Mouse (Mus musculus): Measurements from ENCODE around the gene AA467197. TPM values are rescaled to one million over a fixed set of nuclear protein-coding genes. Genes with fewer than 3 reads are reported as not detected.

AA467197 gene
- polyA plus RNA-seq, 1 experiment from 2014 or later: not detected

- Histone ChIP-seq H3K4me1 (ENCODE audit: control insufficient read depth, insufficient read depth, low read length) (no peaks in the 10 kb centered on the region), H3K27me3 (ENCODE audit: control insufficient read depth, insufficient read depth, low read length) (no peaks in the 10 kb centered on the region), H3K9ac (ENCODE audit: low read depth, low read length) (no peak overlapping the region), H3K9me3 (ENCODE audit: control insufficient read depth, low read length) (peaks cover 11% of the 10 kb centered on the region), H3K4me2 (replicated peaks; ENCODE audit: low read depth, low read length) (no peak overlapping the region), H3K27ac (ENCODE audit: low read depth, low read length) (no peak overlapping the region), H3K4me3 (ENCODE audit: low read length) (no peak overlapping the region), H3K36me3 (ENCODE audit: control insufficient read depth, insufficient read depth, low read length) (no peaks in the 10 kb centered on the region; the same call in 1 of the 2 replicates)
- 86% methylated on average over 5 of the region's 5 CpGs for whole genome bisulfite sequencing
- no peak for ATAC-seq (ENCODE audit: low FRiP score, low TSS enrichment)
Measured at GRCm38 (mm10) chr2:122681379-122682137, 44.8 kb downstream of the AA467197 start.

DNA sequence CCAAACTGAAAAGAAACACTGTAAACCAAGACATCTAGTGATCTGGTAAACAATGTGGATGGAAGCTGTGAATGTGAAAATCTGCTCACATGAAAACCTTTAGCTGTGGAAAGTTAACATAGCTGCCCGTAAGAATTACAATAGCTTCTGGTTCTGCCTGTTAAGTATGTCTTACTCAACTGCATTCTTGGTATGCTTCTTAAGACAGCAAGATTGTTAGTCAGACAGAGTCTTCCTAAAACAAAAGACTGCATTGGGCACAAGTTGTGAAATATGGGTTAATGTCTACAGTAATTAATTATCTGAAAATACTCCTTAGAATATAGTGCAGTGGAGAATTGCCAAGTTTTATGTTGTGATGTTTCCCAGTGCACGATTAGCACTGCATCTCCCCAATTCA lies 45.7 kb downstream of the AA467197 start:
- WGBS: 78% methylated on average over 2 of the region's 2 CpGs
- Histone ChIP-seq H3K4me1 (ENCODE audit: control insufficient read depth, insufficient read depth, low read length) (no peaks in the 10 kb centered on the region), H3K9me3 (ENCODE audit: control insufficient read depth, low read length) (peaks cover 11% of the 10 kb centered on the region), H3K4me2 (replicated peaks; ENCODE audit: low read depth, low read length) (no peak overlapping the region), H3K36me3 (ENCODE audit: control insufficient read depth, insufficient read depth, low read length) (peaks cover 3% of the 10 kb centered on the region; the same call in 1 of the 2 replicates), H3K27ac (ENCODE audit: low read depth, low read length) (no peak overlapping the region), H3K4me3 (ENCODE audit: low read length) (no peak overlapping the region), H3K27me3 (ENCODE audit: control insufficient read depth, insufficient read depth, low read length) (no peaks in the 10 kb centered on the region), H3K9ac (ENCODE audit: low read depth, low read length) (no peak overlapping the region)
- no peak for ATAC-seq (ENCODE audit: low FRiP score, low TSS enrichment)

GRCm38 (mm10) chr2:122683641-122684040 lies 46.9 kb downstream of the AA467197 start:
- no peak overlapping the region for H3K27ac ChIP-seq (ENCODE audit: low read depth, low read length)
- H3K4me1 ChIP-seq (ENCODE audit: control insufficient read depth, insufficient read depth, low read length): no peaks in the 10 kb centered on the region
- H3K36me3 ChIP-seq (ENCODE audit: control insufficient read depth, insufficient read depth, low read length): peaks cover 6% of the 10 kb centered on the region; the same call in 1 of the 2 replicates
- 82% methylated on average over 1 of the region's 1 CpGs for WGBS
- peaks cover 11% of the 10 kb centered on the region for H3K9me3 ChIP-seq (ENCODE audit: control insufficient read depth, low read length)
- H3K9ac ChIP-seq (ENCODE audit: low read depth, low read length): no peak overlapping the region
- no peak overlapping the region for H3K4me2 ChIP-seq (replicated peaks; ENCODE audit: low read depth, low read length)
- H3K27me3 ChIP-seq (ENCODE audit: control insufficient read depth, insufficient read depth, low read length): no peaks in the 10 kb centered on the region
- no peak for ATAC-seq (ENCODE audit: low FRiP score, low TSS enrichment)
- H3K4me3 ChIP-seq (ENCODE audit: low read length): no peak overlapping the region

- no peak overlapping the region for H3K4me3 ChIP-seq (ENCODE audit: low read length)
- no peaks in the 10 kb centered on the region for H3K4me1 ChIP-seq (ENCODE audit: control insufficient read depth, insufficient read depth, low read length)
- H3K9ac ChIP-seq (ENCODE audit: low read depth, low read length): no peak overlapping the region
- no peak overlapping the region for H3K27ac ChIP-seq (ENCODE audit: low read depth, low read length)
- peaks cover 6% of the 10 kb centered on the region; the same call in 1 of the 2 replicates for H3K36me3 ChIP-seq (ENCODE audit: control insufficient read depth, insufficient read depth, low read length)
- H3K4me2 ChIP-seq (replicated peaks; ENCODE audit: low read depth, low read length): no peak overlapping the region
- H3K9me3 ChIP-seq (ENCODE audit: control insufficient read depth, low read length): peaks cover 6% of the 10 kb centered on the region
- no peak for ATAC-seq (ENCODE audit: low FRiP score, low TSS enrichment)
- 81% methylated on average over 6 of the region's 6 CpGs for WGBS
- H3K27me3 ChIP-seq (ENCODE audit: control insufficient read depth, insufficient read depth, low read length): no peaks in the 10 kb centered on the region
Measured at GRCm38 (mm10) chr2:122686665-122687064, 49.9 kb downstream of the AA467197 start.

MicroRNAs within 50 kb of the gene (microRNA counts, 519-probe panel; counts per million panel counts)
- microRNA mmu-miR-147: not detected

Small RNAs within 50 kb of the gene (microRNA-seq; reads per million reads assigned to microRNA genes)
- gene Mir147: 2.5 reads per million, percentile 8 among the genes with 10 or more reads in this experiment

Other genes starting within 250 kb of the AA467197 start
- 0.39 and 0.47 TPM in 2 replicates for gene Slc28a2, start 210.5 kb upstream of the AA467197 start, polyA plus RNA-seq (2014; fragmentation: Nextera tagmentation; extraction: Ambion mirVana)
- 0.09 TPM in 1 of 2 replicates, not detected in the other for gene Gm14085, start 152.0 kb upstream of the AA467197 start, polyA plus RNA-seq (2014; fragmentation: Nextera tagmentation; extraction: Ambion mirVana)
- 10.0 and 14.5 TPM in 2 replicates for gene Gatm, start 25.7 kb upstream of the AA467197 start, polyA plus RNA-seq (2014; fragmentation: Nextera tagmentation; extraction: Ambion mirVana)
- 4.8 and 12.7 TPM in 2 replicates for gene Slc30a4, start 65.7 kb downstream of the AA467197 start, polyA plus RNA-seq (2014; fragmentation: Nextera tagmentation; extraction: Ambion mirVana)
- 35.4 and 51.3 TPM in 2 replicates for gene Bloc1s6, start 101.5 kb downstream of the AA467197 start, polyA plus RNA-seq (2014; fragmentation: Nextera tagmentation; extraction: Ambion mirVana)
- gene Sqor, start 128.3 kb downstream of the AA467197 start, polyA plus RNA-seq (2014; fragmentation: Nextera tagmentation; extraction: Ambion mirVana): 7.9 and 11.8 TPM in 2 replicates

Measured in kidney, embryonic 14.5 days (tissue).